Mouse (Mus musculus) ovary, adult 18-20 months (tissue): ENCODE results near the gene Mpo.

Experiments
- DNase-seq: peaks from one replicate; pipeline ENCODE4 v3.0.0; 2022; ENCODE audit warnings: low spot score, mixed read lengths

Mpo gene

DNA sequence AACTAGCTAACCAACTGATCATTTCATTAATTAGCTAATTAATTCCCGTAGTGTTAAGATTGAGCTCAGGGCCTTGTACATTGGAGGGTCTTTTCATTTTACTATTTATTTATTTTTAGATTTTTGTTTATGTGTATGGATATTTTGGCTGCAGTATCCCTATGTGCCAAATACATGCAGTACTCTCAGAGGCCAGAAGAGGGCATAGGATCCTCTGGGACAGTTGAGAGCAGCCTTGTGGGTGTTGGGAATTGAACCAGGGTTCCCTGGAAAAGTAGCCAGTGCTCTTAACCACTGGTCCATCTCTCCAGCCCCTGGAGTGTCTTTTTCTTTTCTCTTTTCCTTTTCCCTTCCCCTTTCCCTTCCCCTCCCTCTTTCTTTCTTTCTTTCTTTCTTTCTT is 12.1 kb downstream of the Mpo start:
- no peak for DNase-seq

DNA sequence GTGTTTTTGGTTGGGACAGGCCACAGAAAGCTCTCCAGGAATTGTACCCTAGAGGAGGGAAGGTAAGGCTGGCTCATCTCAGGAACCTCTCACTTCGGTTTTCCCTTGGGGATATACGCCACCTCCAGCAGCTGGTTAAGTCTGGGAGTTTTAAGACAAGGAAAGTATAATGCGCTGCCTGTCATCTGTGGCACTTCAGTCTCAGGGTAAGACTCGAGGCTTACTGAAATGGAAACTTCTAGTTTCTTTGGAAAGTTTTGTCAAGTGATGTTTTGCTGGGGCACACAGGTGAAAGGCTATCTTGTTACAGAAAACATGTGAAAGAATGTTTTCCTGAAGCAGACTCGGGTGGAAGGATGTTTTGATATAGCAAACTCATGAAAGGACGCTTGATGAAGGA is 14.1 kb downstream of the Mpo start:
- no peak for DNase-seq

DNA sequence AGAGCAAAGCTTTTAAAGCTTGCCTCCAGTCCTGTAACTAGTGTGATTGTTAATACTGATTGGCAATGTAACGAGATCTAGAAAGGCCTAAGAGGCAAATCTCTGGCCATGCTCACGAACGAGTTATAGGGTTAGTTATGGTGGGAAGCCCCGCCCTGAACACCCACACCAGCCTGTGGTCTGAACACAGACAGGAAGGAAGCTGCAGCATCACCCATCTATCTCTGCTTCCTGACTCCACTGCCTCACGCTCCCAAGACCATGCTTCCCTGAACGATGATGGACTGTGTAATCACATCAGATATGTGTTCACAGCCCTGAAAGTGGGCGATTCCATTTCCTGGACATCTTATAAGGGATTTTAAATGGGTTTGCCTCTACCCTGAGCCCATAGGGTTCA is 14.9 kb downstream of the Mpo start:
- DNase-seq = no peak

DNA sequence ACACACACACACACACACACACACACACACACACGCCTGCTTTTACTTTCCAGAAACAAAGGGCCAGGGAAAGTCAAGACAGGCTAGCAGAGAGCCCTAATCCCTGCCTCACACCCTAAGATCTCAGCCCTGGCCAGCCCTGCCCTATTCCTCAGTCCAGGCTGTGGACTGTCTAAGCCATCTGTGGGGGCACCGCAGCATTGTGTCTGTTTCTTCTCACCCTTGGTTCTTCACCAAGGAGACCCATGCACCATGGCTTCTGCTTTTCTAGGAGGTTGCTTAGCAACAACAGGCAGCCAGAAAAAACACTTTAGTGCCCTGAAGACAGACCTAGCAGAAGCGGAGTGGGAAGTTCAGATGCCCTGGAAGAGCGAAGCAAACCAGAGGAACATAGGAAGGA is 18.0 kb downstream of the Mpo start:
- DNase-seq = no peak

DNA sequence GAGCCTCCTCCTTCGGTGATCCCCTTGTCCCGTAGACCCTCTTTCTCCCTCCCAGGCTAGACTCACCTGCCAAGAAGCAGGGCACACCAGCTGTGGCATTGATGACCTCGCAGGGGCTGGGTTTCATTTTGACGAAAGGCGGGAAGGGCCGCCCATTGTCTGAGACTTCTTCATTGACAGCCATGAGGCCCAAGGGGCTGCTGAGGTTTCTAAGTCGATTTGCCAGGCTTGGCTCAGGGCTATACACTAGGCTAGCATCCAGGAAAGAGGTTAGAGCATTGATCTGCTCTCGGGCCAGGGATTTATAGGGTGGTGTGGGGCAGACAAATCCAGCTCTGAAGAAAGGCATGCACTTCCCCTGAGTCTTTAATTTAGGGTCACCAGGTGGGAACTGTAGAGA is 21.4 kb downstream of the Mpo start:
- DNase-seq = no peak

DNA sequence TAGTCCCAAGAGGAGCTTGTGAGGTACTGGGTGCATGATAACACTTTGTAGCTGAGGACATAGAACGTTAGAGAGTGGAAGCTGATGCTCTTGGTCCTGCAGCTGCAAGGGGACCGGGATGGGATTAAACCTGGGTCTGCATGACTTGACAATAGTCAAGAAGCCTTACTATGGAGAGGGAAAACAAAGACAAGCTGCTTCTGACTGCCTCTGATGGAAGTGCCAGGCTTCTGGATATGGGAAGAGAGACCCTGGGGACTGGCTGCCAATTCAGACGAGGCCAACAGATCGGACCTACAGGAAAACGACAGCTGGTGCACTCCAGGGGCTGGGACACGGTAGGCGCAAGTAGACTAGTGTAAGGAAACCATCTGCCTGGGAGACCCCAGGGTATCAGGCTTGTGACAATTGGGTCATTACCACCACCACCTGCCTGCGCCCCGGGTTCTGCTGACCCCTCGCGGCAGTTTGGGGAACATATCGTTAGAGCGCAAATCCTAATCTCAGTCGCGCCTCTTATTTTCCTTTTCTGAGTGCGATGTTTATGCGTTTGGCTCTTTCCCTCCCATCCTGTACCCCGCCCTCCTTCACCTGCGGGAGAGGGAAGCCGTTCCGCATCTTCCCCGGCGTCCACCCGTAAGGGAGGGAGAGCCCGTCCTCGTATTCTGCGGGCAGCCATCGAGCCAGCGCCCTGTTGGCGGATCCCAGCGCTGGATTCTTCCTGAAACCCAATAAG is 23.5 kb downstream of the Mpo start:
- DNase-seq = no peak

DNA sequence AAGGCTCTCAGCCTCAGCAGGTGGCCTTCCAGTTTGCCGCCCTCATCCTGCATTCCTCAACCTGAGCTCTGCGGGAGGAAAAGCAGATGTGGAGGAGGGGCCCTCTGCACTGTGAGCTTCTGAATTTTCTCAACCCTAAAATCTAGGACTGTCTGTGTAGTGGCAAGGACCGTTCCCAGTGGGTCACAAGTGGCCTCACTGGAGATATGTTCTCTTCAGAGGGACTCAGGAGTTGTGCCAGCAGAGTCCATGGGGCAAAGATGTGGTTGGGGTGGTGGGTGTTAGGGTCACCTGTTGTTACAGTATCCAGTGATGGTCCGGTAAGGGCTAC is 24.0 kb downstream of the Mpo start:
- no peak for DNase-seq

DNA sequence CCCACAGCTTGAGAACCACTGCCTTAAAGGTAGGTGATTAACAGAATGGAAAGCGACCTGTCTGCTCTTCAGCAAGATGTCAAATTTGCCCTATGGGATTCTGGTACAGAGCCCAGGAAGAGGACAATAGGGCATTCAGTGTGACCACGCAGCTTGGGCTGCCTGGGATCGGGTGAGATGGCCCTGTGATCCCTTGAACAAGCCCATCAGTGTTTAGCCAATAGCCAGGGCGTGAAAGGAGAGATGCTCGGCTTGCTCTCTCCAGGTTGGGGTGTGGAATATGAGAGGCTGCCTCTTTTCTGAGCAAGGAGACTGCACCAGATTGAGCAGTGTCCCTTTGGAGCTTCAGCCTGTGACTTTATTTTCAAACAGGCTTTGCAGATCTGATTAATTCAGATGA is 28.1 kb downstream of the Mpo start:
- DNase-seq = no peak

DNA sequence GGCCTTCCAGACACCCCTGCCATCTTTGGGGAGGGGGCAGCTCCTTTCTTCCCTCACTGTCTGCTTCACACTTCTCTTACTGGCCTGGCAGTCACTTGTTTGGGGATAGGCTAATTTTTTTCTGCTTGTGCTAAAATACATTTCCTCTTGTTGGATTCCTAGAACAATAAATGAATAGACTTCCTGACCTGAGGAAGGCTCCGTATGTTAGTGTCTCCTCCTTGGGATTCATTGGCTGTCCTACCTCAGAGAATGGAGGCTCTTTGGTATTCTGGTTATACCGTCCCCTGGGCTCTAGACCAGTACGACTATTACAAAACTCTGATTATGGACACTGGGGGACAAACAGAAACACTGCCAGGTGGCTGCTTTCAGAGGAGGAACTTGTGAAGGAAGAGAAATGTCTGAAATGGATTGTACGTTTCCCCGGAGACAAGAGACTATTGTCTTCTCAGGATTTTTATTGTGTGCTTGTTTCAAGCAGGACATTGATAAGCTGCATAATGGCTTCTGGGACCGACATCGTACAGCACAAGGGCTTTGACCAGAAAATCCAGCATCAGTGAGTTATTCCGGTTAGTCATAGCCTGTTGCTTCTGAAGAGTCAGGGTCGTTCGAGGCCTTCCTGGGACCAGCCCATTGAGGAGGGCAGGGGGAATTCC is 35.0 kb downstream of the Mpo start, which contains the start of gene Lpo:
TSS of gene Lpo (minus strand) at position 51 of the 662 bp plus-strand sequence.
- no peak for DNase-seq

DNA sequence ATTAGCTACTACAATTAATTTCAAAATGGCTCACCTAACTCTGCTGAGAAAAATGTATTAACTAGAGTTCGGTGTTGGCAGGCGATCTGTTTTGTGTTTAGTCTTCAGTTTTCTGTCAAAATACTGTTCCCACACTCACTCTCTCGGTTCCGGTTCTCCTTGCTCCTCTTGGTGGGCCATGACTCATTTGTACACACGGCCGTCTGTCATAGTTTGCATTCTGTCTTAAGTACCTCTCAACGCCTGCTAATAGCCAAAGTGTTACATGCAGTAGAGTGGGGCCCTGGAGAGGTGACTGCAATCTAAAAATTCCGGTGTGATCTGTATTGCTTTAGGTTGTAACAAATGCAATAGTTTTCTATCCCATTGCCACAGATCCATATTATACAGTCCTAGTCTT is 47.3 kb downstream of the Mpo start:
- no peak for DNase-seq

DNA sequence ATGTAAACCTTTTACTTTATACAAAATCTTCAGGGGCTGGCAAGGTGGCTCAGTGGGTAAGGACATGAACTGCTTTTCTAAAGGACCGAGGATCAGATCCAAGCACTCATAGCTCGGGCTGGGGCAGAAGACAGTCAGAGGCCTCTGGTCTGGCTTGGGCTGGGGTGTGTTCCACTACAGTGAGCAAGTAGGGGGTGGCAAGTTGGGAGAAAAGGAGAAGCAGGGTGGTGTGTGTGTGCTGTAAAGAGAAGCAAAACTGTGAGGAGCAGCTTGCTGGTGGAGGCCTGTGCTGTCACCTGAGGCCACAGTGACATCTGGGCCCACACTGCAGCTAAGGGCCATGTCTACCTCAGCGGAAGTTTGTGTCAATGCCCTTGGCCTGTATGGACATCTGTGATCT is 48.1 kb downstream of the Mpo start:
- no peak for DNase-seq

DNA sequence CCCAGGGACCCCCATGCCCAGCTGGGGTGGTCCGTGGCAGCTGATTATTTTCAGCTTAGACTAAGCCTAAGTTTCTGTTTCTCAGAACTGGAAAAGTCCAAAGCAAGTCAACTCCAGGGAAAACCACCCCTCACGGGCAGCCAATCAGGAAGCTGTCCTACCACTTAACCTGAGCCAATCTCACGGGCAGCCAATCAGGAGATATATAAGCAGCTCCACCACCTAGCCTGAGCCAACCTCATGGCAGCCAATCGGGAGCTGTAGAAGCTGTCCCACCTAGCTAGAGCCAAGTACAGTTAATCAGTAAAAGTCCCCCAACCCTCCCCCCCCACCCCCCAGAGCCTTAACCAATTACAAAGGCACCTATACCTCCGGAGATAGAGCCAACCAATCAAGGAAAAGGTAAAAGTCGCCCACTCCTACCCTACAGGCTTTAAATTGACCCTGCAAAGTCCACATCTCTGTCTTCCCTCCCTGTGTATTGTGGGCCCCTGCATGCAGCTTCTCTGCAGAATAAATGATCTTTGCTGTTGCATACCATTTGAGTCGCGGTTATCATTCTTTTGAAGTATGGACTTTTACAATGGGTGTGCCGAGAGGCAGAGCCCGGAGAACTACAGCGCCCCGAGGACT is 53.7 kb downstream of the Mpo start:
- DNase-seq = no peak

DNA sequence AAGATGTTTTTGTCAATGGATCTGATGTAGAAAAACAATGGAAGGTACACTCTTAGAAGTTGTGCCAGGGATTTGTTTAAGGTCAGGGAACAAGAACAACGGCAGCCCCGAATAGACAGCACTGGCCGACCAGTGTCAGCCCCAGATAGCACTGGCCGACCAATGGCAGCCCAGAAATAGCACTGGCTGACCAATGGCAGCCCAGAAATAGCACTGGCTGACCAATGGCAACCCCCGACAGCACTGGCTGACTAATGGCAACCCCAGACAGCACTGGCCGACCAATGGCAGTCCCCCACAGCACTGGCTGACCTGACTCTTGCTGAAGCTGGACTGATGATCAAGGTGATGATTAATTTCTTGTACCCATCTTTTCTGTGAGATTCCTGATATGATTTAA is 54.5 kb downstream of the Mpo start:
- no peak for DNase-seq

DNA sequence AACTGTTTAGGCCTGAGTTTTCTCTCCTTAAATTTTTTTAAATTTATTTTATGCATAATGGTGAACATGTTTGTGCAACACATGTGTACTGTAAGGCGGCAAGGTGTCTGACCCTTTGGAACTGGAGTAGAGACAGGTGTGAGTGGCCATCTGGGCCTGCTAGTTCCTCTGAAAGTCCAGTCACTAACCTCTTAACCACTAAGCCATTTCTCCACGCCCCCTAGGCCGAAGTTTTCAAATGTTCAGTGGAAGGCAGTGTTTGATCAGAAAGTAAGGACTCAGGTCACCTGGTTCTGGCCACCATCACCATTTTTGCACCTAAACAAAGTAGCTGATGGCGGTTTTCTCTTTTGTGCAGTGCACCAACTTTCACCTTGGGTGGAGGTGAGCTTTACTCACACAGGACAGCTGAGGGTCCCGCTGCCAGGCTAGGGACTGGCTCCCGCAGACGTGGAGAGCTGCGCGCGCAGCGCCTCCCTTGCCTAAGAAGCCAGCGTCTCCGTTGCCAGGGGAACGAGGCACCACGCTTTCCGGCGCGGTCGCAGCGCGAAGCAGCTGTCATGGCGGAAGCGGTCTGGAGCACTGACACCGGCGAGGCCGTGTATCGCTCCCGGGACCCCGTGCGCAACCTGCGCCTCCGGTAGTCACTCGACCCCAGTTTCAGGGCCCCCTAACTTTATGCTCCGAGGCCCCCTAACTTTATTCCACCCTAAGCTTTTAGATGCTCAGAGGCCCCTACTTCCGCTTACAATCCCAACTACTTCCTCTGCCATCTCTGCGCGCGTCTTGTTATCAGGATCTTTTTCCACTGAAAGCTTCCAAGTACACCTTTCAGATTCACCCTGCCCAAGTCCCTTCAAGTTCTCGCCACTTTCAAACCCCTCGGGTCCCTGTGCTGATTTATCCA is 59.6 kb downstream of the Mpo start, which contains the start of gene Mks1:
TSS of gene Mks1 (plus strand) at position 526 of the 907 bp plus-strand sequence.
- peak; percentile 76 for DNase-seq

DNA sequence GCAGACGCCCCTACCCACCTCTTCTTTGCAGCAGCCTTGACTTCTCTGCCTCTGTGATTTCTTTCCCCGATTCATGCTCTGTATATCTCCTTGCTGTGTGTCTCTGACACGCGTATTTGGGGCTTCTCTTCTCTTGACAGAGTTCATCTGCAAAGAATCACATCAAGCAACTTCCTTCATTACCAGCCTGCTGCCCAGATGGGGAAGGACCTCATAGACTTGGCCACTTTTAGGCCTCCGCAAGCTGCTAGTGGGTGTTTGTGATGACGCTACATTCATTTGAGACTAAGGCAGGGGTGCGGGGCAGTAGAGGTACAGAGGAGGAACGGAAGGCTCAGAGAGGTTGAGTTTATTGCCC is 60.2 kb downstream of the Mpo start:
- DNase-seq = no peak
